Mouse (Mus musculus) CD4-positive, CD25-positive, alpha-beta regulatory T cell, adult 4 months (primary cell): ENCODE results near the gene Phlda2. TPM values are rescaled to one million over a fixed set of nuclear protein-coding genes. Genes with fewer than 3 reads are reported as not detected.
A peak's percentile ranks its signal among the peaks of the same experiment; 100 is the strongest.

Experiments
- ATAC-seq: one replicate; pipeline ENCODE4 v1.8.0; 2017
- polyA plus RNA-seq, 2 experiments: library from polyadenylated mRNA; unstranded; fragments of 100-300 nt; shearing (Covaris generic); gene quantifications; one replicate each; pipeline ENCODE4 v1.2.1; 2017

The Phlda2 gene
- polyA plus RNA-seq, 2 experiments from 2014 or later = 0.58 TPM; not detected in 1

- no peak for ATAC-seq
Observed at GRCm38 (mm10) chr7:143461920-143462319, 41.0 kb downstream of the Phlda2 start.

GRCm38 (mm10) chr7:143461294-143461870 is 41.6 kb downstream of the Phlda2 start:
- ATAC-seq = no peak

- ATAC-seq = peak; percentile 88
Observed at GRCm38 (mm10) chr7:143460874-143461273, 42.1 kb downstream of the Phlda2 start, which contains the start of gene Cdkn1c. Cdkn1c (minus strand) TSS chr7:143461050.

- peak; percentile 4 for ATAC-seq
Observed at GRCm38 (mm10) chr7:143460217-143460834, 42.6 kb downstream of the Phlda2 start.

GRCm38 (mm10) chr7:143459332-143460211 is 43.4 kb downstream of the Phlda2 start:
- ATAC-seq = no peak

GRCm38 (mm10) chr7:143458963-143459331 is 44.0 kb downstream of the Phlda2 start:
- ATAC-seq = no peak

Other genes with a start within 250 kb of the Phlda2 start
- 1 to 10 TPM in 1 of 2 experiments, under 1 TPM in 1; 0.87 to 1.3 TPM for gene Cdkn1c, start 42.1 kb downstream of the Phlda2 start, polyA plus RNA-seq
- not detected for gene Slc22a18, start 29.4 kb downstream of the Phlda2 start, polyA plus RNA-seq
- 100 to 1,000 TPM; 288 to 395 TPM for gene Nap1l4, start 46.0 kb upstream of the Phlda2 start, polyA plus RNA-seq
- 10 to 100 TPM; 29.5 to 51.5 TPM for gene Cars, start 96.9 kb upstream of the Phlda2 start, polyA plus RNA-seq
- gene Tnfrsf26, start 125.6 kb upstream of the Phlda2 start, polyA plus RNA-seq = 100 to 1,000 TPM; 111 to 143 TPM
- 10 to 100 TPM; 17.4 to 22.8 TPM for gene Tnfrsf22, start 146.5 kb upstream of the Phlda2 start, polyA plus RNA-seq
- gene Tnfrsf23, start 182.7 kb upstream of the Phlda2 start, polyA plus RNA-seq = 1 to 10 TPM; 2.6 to 4.3 TPM